Mouse (Mus musculus): Measurements from ENCODE around the gene Fam171a1. TPM values are rescaled to one million over a fixed set of nuclear protein-coding genes. Genes with fewer than 3 reads are reported as not detected.

The Fam171a1 gene
- polyA plus RNA-seq, 1 experiment from 2014 or later = 47.9 TPM

- H3K9me3 ChIP-seq = no peaks in the 10 kb centered on the region
- peak overlapping the region; percentile 79 for H3K4me3 ChIP-seq (replicated peaks)
- peak overlapping the region; percentile 69 for H3K4me2 ChIP-seq (replicated peaks)
- H3K27ac ChIP-seq = peak overlapping the region; percentile 95
- H3K9ac ChIP-seq (replicated peaks) = peak overlapping the region; percentile 94
- no peaks in the 10 kb centered on the region for H3K36me3 ChIP-seq
- H3K27me3 ChIP-seq = no peaks in the 10 kb centered on the region
- H3K4me1 ChIP-seq (replicated peaks) = peaks cover 26% of the 10 kb centered on the region
- WGBS = under 1% methylated on average over 82 of the region's 93 CpGs
- ATAC-seq = peak; percentile 95
Measured at GRCm38 (mm10) chr2:3118203-3118941, 4.3 kb downstream of the Fam171a1 start.

- peak overlapping the region; percentile 94 for H3K9ac ChIP-seq (replicated peaks)
- peak overlapping the region; percentile 69 for H3K4me2 ChIP-seq (replicated peaks)
- H3K4me3 ChIP-seq (replicated peaks) = peak overlapping the region; percentile 79
- 0% methylated on average over 11 of the region's 16 CpGs for WGBS
- no peaks in the 10 kb centered on the region for H3K36me3 ChIP-seq
- ATAC-seq = peak; percentile 31
- H3K9me3 ChIP-seq = no peaks in the 10 kb centered on the region
- peak overlapping the region; percentile 95 for H3K27ac ChIP-seq
- H3K4me1 ChIP-seq (replicated peaks) = peaks cover 27% of the 10 kb centered on the region
- no peaks in the 10 kb centered on the region for H3K27me3 ChIP-seq
Measured at GRCm38 (mm10) chr2:3118969-3119368, 4.9 kb downstream of the Fam171a1 start.

GRCm38 (mm10) chr2:3119371-3119935, 5.4 kb downstream of the Fam171a1 start:
- Histone ChIP-seq H3K4me3 (replicated peaks) (peak overlapping the region; percentile 79), H3K27me3 (no peaks in the 10 kb centered on the region), H3K4me1 (replicated peaks) (peaks cover 27% of the 10 kb centered on the region), H3K4me2 (replicated peaks) (peak overlapping the region; percentile 69), H3K9ac (replicated peaks) (peak overlapping the region; percentile 94), H3K9me3 (no peaks in the 10 kb centered on the region), H3K36me3 (no peaks in the 10 kb centered on the region), H3K27ac (peak overlapping the region; percentile 95; the same call in 1 of the 2 replicates)
- no peak for ATAC-seq
- 18% methylated on average over 4 of the region's 4 CpGs for WGBS

DNA sequence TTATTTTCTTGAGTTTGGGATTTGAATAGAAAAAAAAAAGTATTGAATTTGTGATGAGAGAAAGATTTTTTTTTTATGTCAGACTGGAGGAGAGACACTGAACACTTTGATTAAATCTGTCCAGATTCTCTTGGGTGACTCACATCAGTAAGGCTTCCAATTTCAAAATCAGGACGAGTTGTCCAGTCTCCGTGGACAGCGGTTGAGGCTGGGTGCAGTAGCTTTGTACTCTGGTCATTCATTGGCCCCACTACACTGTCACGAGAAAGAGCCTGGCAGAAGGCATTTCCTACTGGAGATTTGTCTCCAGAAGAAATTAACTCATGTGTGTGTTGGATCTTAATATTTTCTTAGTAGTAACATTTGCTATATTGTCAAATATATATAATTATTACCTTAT, 8.5 kb downstream of the Fam171a1 start:
- WGBS = 81% methylated on average over 4 of the region's 4 CpGs
- ATAC-seq = no peak

GRCm38 (mm10) chr2:3127256-3127883, 13.3 kb downstream of the Fam171a1 start:
- ATAC-seq = no peak
- H3K27me3 ChIP-seq = no peaks in the 10 kb centered on the region

More for the DNA sequence above, 8.5 kb downstream of the Fam171a1 start:
- Histone ChIP-seq H3K4me2 (replicated peaks) (no peak overlapping the region), H3K4me3 (replicated peaks) (no peak overlapping the region), H3K4me1 (replicated peaks) (peaks cover 27% of the 10 kb centered on the region), H3K27ac (no peak overlapping the region), H3K36me3 (no peaks in the 10 kb centered on the region), H3K9ac (replicated peaks) (no peak overlapping the region), H3K9me3 (no peaks in the 10 kb centered on the region), H3K27me3 (no peaks in the 10 kb centered on the region)

GRCm38 (mm10) chr2:3128344-3128871, 14.4 kb downstream of the Fam171a1 start:
- Histone ChIP-seq H3K4me3 (replicated peaks) (no peak overlapping the region), H3K9me3 (no peaks in the 10 kb centered on the region), H3K27ac (no peak overlapping the region), H3K4me1 (replicated peaks) (peaks cover 8% of the 10 kb centered on the region), H3K9ac (replicated peaks) (no peak overlapping the region), H3K4me2 (replicated peaks) (no peak overlapping the region), H3K36me3 (no peaks in the 10 kb centered on the region), H3K27me3 (no peaks in the 10 kb centered on the region)
- no peak for ATAC-seq
- 76% methylated on average over 4 of the region's 4 CpGs for WGBS

More at GRCm38 (mm10) chr2:3127256-3127883, 13.3 kb downstream of the Fam171a1 start:
- 88% methylated on average over 4 of the region's 4 CpGs for WGBS
- H3K4me2 ChIP-seq (replicated peaks) = no peak overlapping the region
- H3K9me3 ChIP-seq = no peaks in the 10 kb centered on the region
- H3K4me3 ChIP-seq (replicated peaks) = no peak overlapping the region
- H3K27ac ChIP-seq = no peak overlapping the region
- H3K9ac ChIP-seq (replicated peaks) = no peak overlapping the region
- peaks cover 11% of the 10 kb centered on the region for H3K4me1 ChIP-seq (replicated peaks)
- H3K36me3 ChIP-seq = no peaks in the 10 kb centered on the region

DNA sequence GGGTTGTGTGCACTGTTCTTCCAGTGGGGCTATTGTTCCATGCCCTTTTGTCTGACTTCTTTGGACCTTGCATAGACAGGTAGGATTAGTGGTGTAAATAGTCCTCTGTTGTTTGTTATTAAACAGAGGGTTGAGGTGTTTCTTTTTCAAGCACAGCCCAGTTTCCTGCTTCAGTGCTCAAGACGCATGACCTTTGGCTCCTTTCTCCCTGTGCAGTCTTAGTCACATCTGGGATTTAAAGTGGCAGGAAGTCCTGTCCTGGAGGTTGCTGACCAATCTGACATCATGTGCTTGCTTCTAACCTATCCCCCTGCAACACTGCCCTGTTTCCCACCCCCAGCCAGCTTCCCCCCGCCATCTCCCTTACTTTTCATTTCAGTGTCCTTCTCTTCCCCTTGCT, 14.9 kb downstream of the Fam171a1 start:
- ATAC-seq = no peak
- H3K4me2 ChIP-seq (replicated peaks) = no peak overlapping the region
- H3K36me3 ChIP-seq = no peaks in the 10 kb centered on the region
- no peaks in the 10 kb centered on the region for H3K9me3 ChIP-seq
- no peak overlapping the region for H3K4me3 ChIP-seq (replicated peaks)
- H3K9ac ChIP-seq (replicated peaks) = no peak overlapping the region
- H3K4me1 ChIP-seq (replicated peaks) = peaks cover 9% of the 10 kb centered on the region
- no peak overlapping the region for H3K27ac ChIP-seq
- 49% methylated on average over 2 of the region's 2 CpGs for WGBS
- no peaks in the 10 kb centered on the region for H3K27me3 ChIP-seq

- H3K9me3 ChIP-seq = no peaks in the 10 kb centered on the region
- WGBS = 82% methylated on average over 9 of the region's 9 CpGs
- H3K9ac ChIP-seq (replicated peaks) = no peak overlapping the region
- H3K4me1 ChIP-seq (replicated peaks) = peaks cover 33% of the 10 kb centered on the region
- ATAC-seq = no peak
- no peak overlapping the region for H3K27ac ChIP-seq
- no peaks in the 10 kb centered on the region for H3K27me3 ChIP-seq
- H3K4me3 ChIP-seq (replicated peaks) = no peak overlapping the region
- H3K36me3 ChIP-seq = no peaks in the 10 kb centered on the region
- no peak overlapping the region for H3K4me2 ChIP-seq (replicated peaks)
Measured at GRCm38 (mm10) chr2:3132473-3132872, 18.4 kb downstream of the Fam171a1 start.

GRCm38 (mm10) chr2:3134580-3135296, 20.7 kb downstream of the Fam171a1 start:
- Histone ChIP-seq H3K4me2 (replicated peaks) (no peak overlapping the region), H3K9me3 (no peaks in the 10 kb centered on the region), H3K4me1 (replicated peaks) (peaks cover 37% of the 10 kb centered on the region), H3K27ac (no peak overlapping the region; the same call in 1 of the 2 replicates), H3K36me3 (no peaks in the 10 kb centered on the region), H3K27me3 (no peaks in the 10 kb centered on the region), H3K4me3 (replicated peaks) (no peak overlapping the region), H3K9ac (replicated peaks) (no peak overlapping the region)
- WGBS = 35% methylated on average over 12 of the region's 12 CpGs
- ATAC-seq = peak; percentile 40; the same call in 1 of the 2 replicates

- Histone ChIP-seq H3K9ac (replicated peaks) (no peak overlapping the region), H3K4me1 (replicated peaks) (peaks cover 39% of the 10 kb centered on the region), H3K4me3 (replicated peaks) (no peak overlapping the region), H3K4me2 (replicated peaks) (no peak overlapping the region), H3K9me3 (no peaks in the 10 kb centered on the region), H3K36me3 (no peaks in the 10 kb centered on the region), H3K27ac (no peak overlapping the region), H3K27me3 (no peaks in the 10 kb centered on the region)
- 37% methylated on average over 2 of the region's 2 CpGs for WGBS
- ATAC-seq = no peak
Measured at GRCm38 (mm10) chr2:3135297-3135684, 21.3 kb downstream of the Fam171a1 start.

DNA sequence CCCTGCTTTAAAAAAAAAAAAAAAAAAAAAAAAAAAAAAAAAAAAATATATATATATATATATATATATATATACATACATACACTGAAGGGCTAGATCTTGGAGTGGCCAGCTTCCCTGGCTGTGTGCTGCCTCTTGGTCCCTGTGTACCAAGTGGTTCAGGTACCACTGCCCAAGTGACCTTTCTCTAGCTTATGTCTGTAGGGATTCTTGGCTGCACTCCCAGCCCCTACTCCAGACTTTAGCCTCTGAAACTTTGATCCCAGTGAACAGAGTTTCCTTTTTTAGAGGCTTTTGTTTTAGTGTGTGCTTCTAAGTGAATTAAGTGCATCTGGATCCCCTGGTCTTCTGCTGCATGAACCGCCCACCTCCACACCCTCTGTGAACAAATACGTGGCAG, 24.3 kb downstream of the Fam171a1 start:
- H3K4me3 ChIP-seq (replicated peaks) = no peak overlapping the region
- no peak overlapping the region for H3K4me2 ChIP-seq (replicated peaks)
- ATAC-seq = no peak
- 80% methylated on average over 2 of the region's 2 CpGs for WGBS
- H3K27ac ChIP-seq = no peak overlapping the region
- no peaks in the 10 kb centered on the region for H3K36me3 ChIP-seq
- no peak overlapping the region for H3K9ac ChIP-seq (replicated peaks)
- no peaks in the 10 kb centered on the region for H3K9me3 ChIP-seq
- H3K4me1 ChIP-seq (replicated peaks) = peaks cover 52% of the 10 kb centered on the region
- H3K27me3 ChIP-seq = no peaks in the 10 kb centered on the region
